Mouse (Mus musculus): ENCODE measurements at regions not wholly inside any gene's neighbourhood (a gene's known extent, or its start where the extent isn't known, plus 50 kb on each side); places are given as distances from the start of the nearest gene placed in this dataset.
"Not testable (repeated sequence)": the region's sequence is repeated elsewhere in the genome, so short reads cannot be mapped to it uniquely, and the experiment has no call there.

DNA sequence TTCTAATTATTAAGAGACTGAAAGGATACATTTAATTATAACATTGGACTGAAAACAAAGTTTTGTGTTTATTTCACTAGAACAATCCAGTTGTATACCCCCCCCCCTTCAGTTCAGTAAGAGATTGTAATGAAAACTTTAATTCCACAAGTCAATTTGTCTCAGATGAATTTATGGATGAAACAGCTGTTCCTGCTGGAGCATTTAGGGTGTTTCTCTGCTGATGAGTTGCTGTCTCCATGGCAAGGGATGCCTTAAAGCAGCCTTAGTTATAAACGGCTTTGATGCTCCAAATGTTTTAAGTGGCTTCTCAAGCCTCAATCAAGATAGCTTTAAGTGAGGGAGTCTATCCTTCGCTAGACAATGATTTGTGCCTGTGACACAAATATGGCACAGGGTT lies 112.1 kb upstream of the Ctso start:
- Histone ChIP-seq H3K9ac (ENCODE audit: low read length) (no peak overlapping the region), H3K4me1 (ENCODE audit: control insufficient read depth, insufficient read depth, low read length) (no peaks in the 10 kb centered on the region), H3K4me2 (ENCODE audit: low read depth, low read length) (no peak overlapping the region), H3K4me3 (replicated peaks; ENCODE audit: low read length) (no peak overlapping the region), H3K27ac (ENCODE audit: low read length) (no peak overlapping the region), H3K27me3 (ENCODE audit: control insufficient read depth, insufficient read depth, low read length) (no peaks in the 10 kb centered on the region), H3K36me3 (ENCODE audit: control insufficient read depth, insufficient read depth, low read length) (no peaks in the 10 kb centered on the region), H3K9me3 (replicated peaks; ENCODE audit: control insufficient read depth, low read length) (no peaks in the 10 kb centered on the region)
- whole genome bisulfite sequencing, result 54% methylated on average over 2 of the region's 2 CpGs
- ATAC-seq (ENCODE audit: insufficient read depth, low FRiP score), result no peak

- H3K4me1 ChIP-seq (ENCODE audit: control insufficient read depth, insufficient read depth, low read length), result no peaks in the 10 kb centered on the region
- no peak for ATAC-seq (ENCODE audit: insufficient read depth, low FRiP score)
- H3K27ac ChIP-seq (ENCODE audit: low read length), result no peak overlapping the region
- H3K4me3 ChIP-seq (replicated peaks; ENCODE audit: low read length), result no peak overlapping the region
- H3K9me3 ChIP-seq (replicated peaks; ENCODE audit: control insufficient read depth, low read length), result no peaks in the 10 kb centered on the region
- no peak overlapping the region for H3K9ac ChIP-seq (ENCODE audit: low read length)
- H3K36me3 ChIP-seq (ENCODE audit: control insufficient read depth, insufficient read depth, low read length), result no peaks in the 10 kb centered on the region
- WGBS, result no CpG with 5 or more reads among the region's 2 CpGs
- no peak overlapping the region for H3K4me2 ChIP-seq (ENCODE audit: low read depth, low read length)
- H3K27me3 ChIP-seq (ENCODE audit: control insufficient read depth, insufficient read depth, low read length), result no peaks in the 10 kb centered on the region
Observed at GRCm38 (mm10) chr3:81829525-81829924, 102.9 kb upstream of the Ctso start.

DNA sequence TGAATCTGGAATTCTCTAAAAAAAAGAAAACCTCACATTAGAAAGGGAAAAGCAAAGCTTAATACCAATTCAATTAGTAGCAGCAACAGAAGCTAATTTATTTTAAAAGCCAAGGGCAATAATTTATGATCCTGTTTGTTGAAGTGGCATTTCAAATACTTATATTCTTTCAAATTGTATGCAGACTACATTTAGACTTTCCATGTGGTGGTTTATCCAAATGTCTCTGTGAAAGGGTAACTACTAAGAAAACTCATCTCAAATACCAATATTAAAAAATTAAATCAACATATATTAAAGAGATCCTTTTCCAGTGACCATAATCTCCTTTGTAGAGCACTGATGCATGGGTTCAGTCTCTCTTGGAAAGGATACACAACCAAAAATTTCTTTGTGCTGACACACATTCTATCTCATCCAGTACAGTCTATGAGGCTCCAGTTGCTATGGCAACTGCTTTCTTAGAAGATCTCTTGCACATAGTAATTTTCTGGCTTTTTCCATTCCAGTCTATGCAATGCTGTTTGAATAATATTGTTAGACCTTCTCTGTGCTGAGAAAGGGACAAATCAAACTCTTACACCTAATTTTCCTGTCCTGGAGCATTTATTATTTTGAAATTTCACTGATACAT lies 102.3 kb upstream of the Ctso start:
- H3K4me2 ChIP-seq (ENCODE audit: low read depth, low read length), result no peak overlapping the region
- H3K4me1 ChIP-seq (ENCODE audit: control insufficient read depth, insufficient read depth, low read length), result no peaks in the 10 kb centered on the region
- no peaks in the 10 kb centered on the region for H3K9me3 ChIP-seq (replicated peaks; ENCODE audit: control insufficient read depth, low read length)
- no peak for ATAC-seq (ENCODE audit: insufficient read depth, low FRiP score)
- H3K9ac ChIP-seq (ENCODE audit: low read length), result no peak overlapping the region
- no peaks in the 10 kb centered on the region for H3K36me3 ChIP-seq (ENCODE audit: control insufficient read depth, insufficient read depth, low read length)
- no peaks in the 10 kb centered on the region for H3K27me3 ChIP-seq (ENCODE audit: control insufficient read depth, insufficient read depth, low read length)
- H3K27ac ChIP-seq (ENCODE audit: low read length), result no peak overlapping the region
- H3K4me3 ChIP-seq (replicated peaks; ENCODE audit: low read length), result no peak overlapping the region

DNA sequence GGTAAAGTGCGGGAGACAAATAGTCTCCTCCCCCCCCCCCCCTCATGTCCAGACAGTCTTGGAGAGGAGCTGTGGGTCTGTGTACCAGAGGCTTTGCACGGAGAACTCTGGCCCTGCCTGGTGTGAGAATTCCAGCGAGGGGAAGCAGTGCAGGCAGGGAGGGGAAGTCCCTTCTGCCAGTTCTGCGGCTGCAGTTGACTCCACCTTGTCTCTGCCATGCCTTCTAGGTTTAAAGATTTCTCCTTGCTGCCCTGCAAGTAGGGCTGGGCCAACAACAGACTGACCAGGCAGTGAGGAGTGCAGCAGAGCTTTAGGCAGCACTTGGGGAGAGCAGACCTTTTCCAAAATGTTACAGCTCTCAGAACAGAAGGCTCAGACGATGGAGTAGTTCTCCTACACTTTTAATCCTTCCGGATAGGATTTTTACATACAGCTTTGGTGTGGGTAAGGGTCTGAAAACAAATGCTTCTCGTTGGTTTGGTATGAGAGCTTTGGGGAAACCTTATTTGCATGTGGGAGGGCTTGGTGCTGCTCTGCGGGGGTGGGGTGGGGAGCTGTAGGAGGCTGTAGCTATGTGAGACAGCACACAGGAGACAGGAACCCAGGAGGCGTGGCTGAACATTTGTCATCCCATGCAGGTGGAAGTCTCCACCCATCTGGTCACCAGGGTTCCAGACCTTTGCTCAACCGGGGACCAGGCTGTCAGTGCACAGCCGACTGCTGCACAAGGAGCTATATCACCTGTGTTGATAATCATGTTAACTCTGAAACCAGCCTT lies 96.8 kb upstream of the Ctso start:
- H3K4me2 ChIP-seq (ENCODE audit: low read depth, low read length), result peak overlapping the region; percentile 40
- peak overlapping the region; percentile 3; the same call in 1 of the 2 replicates for H3K27ac ChIP-seq (ENCODE audit: low read length)
- 4% methylated on average over 11 of the region's 11 CpGs for WGBS
- 0 out of 2 replicates have a peak, but pooled peaks cover 5% of the 10 kb centered on the region for H3K4me1 ChIP-seq (ENCODE audit: control insufficient read depth, insufficient read depth, low read length)
- H3K27me3 ChIP-seq (ENCODE audit: control insufficient read depth, insufficient read depth, low read length), result no peaks in the 10 kb centered on the region
- no peaks in the 10 kb centered on the region for H3K36me3 ChIP-seq (ENCODE audit: control insufficient read depth, insufficient read depth, low read length)
- peak overlapping the region; percentile 19; the same call in 1 of the 2 replicates for H3K4me3 ChIP-seq (replicated peaks; ENCODE audit: low read length)
- ATAC-seq (ENCODE audit: insufficient read depth, low FRiP score), result peak; percentile 80
- H3K9ac ChIP-seq (ENCODE audit: low read length), result 0 out of 2 replicates have a peak overlapping the region, but pooled peaks have one; percentile 47
- H3K9me3 ChIP-seq (replicated peaks; ENCODE audit: control insufficient read depth, low read length), result no peaks in the 10 kb centered on the region

GRCm38 (mm10) chr3:81836478-81836877 lies 95.9 kb upstream of the Ctso start:
- no peak overlapping the region for H3K4me2 ChIP-seq (ENCODE audit: low read depth, low read length)
- no peaks in the 10 kb centered on the region for H3K9me3 ChIP-seq (replicated peaks; ENCODE audit: control insufficient read depth, low read length)
- H3K4me3 ChIP-seq (replicated peaks; ENCODE audit: low read length), result no peak overlapping the region
- 69% methylated on average over 7 of the region's 7 CpGs for WGBS
- no peak for ATAC-seq (ENCODE audit: insufficient read depth, low FRiP score)
- H3K36me3 ChIP-seq (ENCODE audit: control insufficient read depth, insufficient read depth, low read length), result no peaks in the 10 kb centered on the region
- no peaks in the 10 kb centered on the region for H3K27me3 ChIP-seq (ENCODE audit: control insufficient read depth, insufficient read depth, low read length)
- no peak overlapping the region for H3K27ac ChIP-seq (ENCODE audit: low read length)
- no peak overlapping the region for H3K9ac ChIP-seq (ENCODE audit: low read length)
- 0 out of 2 replicates have a peak, but pooled peaks cover 5% of the 10 kb centered on the region for H3K4me1 ChIP-seq (ENCODE audit: control insufficient read depth, insufficient read depth, low read length)

- ATAC-seq (ENCODE audit: insufficient read depth, low FRiP score); H3K9ac ChIP-seq (ENCODE audit: low read length); H3K36me3 ChIP-seq (ENCODE audit: control insufficient read depth, insufficient read depth, low read length); H3K4me3 ChIP-seq (replicated peaks; ENCODE audit: low read length); H3K4me2 ChIP-seq (ENCODE audit: low read depth, low read length); H3K27ac ChIP-seq (ENCODE audit: low read length); H3K27me3 ChIP-seq (ENCODE audit: control insufficient read depth, insufficient read depth, low read length); H3K9me3 ChIP-seq (replicated peaks; ENCODE audit: control insufficient read depth, low read length); H3K4me1 ChIP-seq (ENCODE audit: control insufficient read depth, insufficient read depth, low read length): not testable (repeated sequence)
- WGBS, result 91% methylated on average over 9 of the region's 9 CpGs
Observed at GRCm38 (mm10) chr3:81838121-81838520, 94.3 kb upstream of the Ctso start.

- H3K4me3 ChIP-seq (replicated peaks; ENCODE audit: low read length), result no peak overlapping the region
- no peaks in the 10 kb centered on the region for H3K9me3 ChIP-seq (replicated peaks; ENCODE audit: control insufficient read depth, low read length)
- H3K4me2 ChIP-seq (ENCODE audit: low read depth, low read length), result no peak overlapping the region
- ATAC-seq (ENCODE audit: insufficient read depth, low FRiP score), result no peak
- no peak overlapping the region for H3K9ac ChIP-seq (ENCODE audit: low read length)
- no peaks in the 10 kb centered on the region for H3K27me3 ChIP-seq (ENCODE audit: control insufficient read depth, insufficient read depth, low read length)
- no peaks in the 10 kb centered on the region for H3K36me3 ChIP-seq (ENCODE audit: control insufficient read depth, insufficient read depth, low read length)
- 80% methylated on average over 1 of the region's 1 CpGs for WGBS
- H3K27ac ChIP-seq (ENCODE audit: low read length), result no peak overlapping the region
- no peaks in the 10 kb centered on the region for H3K4me1 ChIP-seq (ENCODE audit: control insufficient read depth, insufficient read depth, low read length)
Observed at GRCm38 (mm10) chr3:81864487-81864886, 67.9 kb upstream of the Ctso start.

Data from stomach, embryonic 16.5 days (tissue).